Mouse (Mus musculus) heart, adult 2 months (tissue): ENCODE data around the gene Pkd1l3. TPM values are rescaled to one million over a fixed set of nuclear protein-coding genes. Genes with fewer than 3 reads are reported as not detected.

Source experiments
- DNase-seq, 2 experiments: peaks; one replicate each; pipeline ENCODE4 v3.0.0; 2021
- H3K27ac ChIP-seq: fragments of 200-600 bp; 2 replicates; pipeline ENCODE4 v1.8.1; 2022
- H3K27me3 ChIP-seq: fragments of 200-500 bp; 2 replicates; pipeline ENCODE4 v1.6.1; 2012; ENCODE audit warnings: mild to moderate bottlenecking, low read length, inconsistent platforms, mixed read lengths; ENCODE audit not compliant: control insufficient read depth, insufficient read depth
- H3K36me3 ChIP-seq: fragments of 200-500 bp; 2 replicates; pipeline ENCODE4 v1.6.1; 2012; ENCODE audit warnings: low read length, inconsistent platforms; ENCODE audit not compliant: control insufficient read depth, insufficient read depth
- H3K4me1 ChIP-seq: fragments of 200-500 bp; 2 replicates; pipeline ENCODE4 v1.6.1; 2011; ENCODE audit warnings: low read length; ENCODE audit not compliant: control insufficient read depth, insufficient read depth
- H3K4me3 ChIP-seq: fragments of 200-600 bp; 2 replicates; pipeline ENCODE4 v1.8.1; 2022
- H3K79me2 ChIP-seq: fragments of 200-500 bp; replicated peaks from 2 replicates; pipeline ENCODE4 v1.6.1; 2012; ENCODE audit warnings: mild to moderate bottlenecking, inconsistent platforms, low read length, moderate library complexity, mixed read lengths; ENCODE audit not compliant: control insufficient read depth, insufficient read depth
- H3K9ac ChIP-seq: fragments of 200-500 bp; 2 replicates; pipeline ENCODE4 v1.6.1; 2012; ENCODE audit warnings: low read depth, mild to moderate bottlenecking, control low read depth, inconsistent platforms, low read length, mixed read lengths
- CTCF ChIP-seq: fragments of 200-600 bp; IDR thresholded peaks from 2 replicates; pipeline ENCODE4 v1.8.1; 2022; ENCODE audit warnings: antibody characterized with exemption, mild to moderate bottlenecking, moderate library complexity
- EP300 ChIP-seq: fragments of 200-500 bp; IDR thresholded peaks from 2 replicates; pipeline ENCODE4 v1.6.1; 2011; ENCODE audit warnings: low read depth, low read length, control low read depth; ENCODE audit not compliant: insufficient read depth
- POLR2A ChIP-seq: fragments of 200-500 bp; IDR thresholded peaks from 2 replicates; pipeline ENCODE4 v1.6.1; 2011; ENCODE audit warnings: mild to moderate bottlenecking, low read depth, low read length, control low read depth; ENCODE audit not compliant: insufficient read depth
- WGBS: fragments of 180-500 bp; shearing (Covaris S2); methylation state at CpG from one replicate; pipeline ENCODE4 v1.1.7; 2018; 5-methylcytosine and 5-hydroxymethylcytosine counted together
- intact Hi-C: fragments of 180-260 bp; cut with DNase I; formaldehyde crosslinking; loops from one replicate; pipeline ENCODE4 v1.15.1; 2025
- polyA plus RNA-seq: library from polyadenylated mRNA; depleted of rRNA; stranded (reverse); fragments of >200 nt; gene quantifications from 2 replicates; pipeline ENCODE4 v1.2.3, GENCODE M21; 2012
- total RNA-seq, 2 experiments: library from RNA; stranded (reverse); gene quantifications; 2 replicates each; pipeline ENCODE4 v1.2.3; 2021

The Pkd1l3 gene
- total and polyA plus RNA-seq, 3 experiments, result 0.08 to 0.14 TPM; not detected in 1

DNA sequence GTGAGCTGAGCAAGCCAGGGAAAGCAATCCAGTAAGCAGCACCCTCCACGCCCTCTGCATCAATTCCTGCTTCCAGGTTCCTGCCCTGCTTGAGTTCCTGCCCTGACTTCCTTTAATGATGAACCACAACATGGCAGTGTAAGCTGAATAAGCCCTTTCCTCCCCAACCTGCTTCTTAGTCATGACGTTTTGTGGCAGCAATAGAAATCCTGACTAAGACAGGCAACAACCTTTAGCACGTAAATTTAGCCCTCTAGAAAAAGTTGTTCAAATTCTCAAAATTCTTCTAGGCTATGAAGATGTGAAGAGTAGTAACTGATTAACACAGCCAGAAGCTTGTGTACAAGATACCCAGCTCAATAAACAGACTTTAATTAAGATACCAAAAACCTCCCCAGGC, 67.2 kb downstream of the Pkd1l3 start:
- no peak overlapping the region for H3K4me3 ChIP-seq
- peaks cover 13% of the 10 kb centered on the region for H3K36me3 ChIP-seq
- no peak for TF ChIP-seq CTCF
- TF ChIP-seq POLR2A, result no peak
- TF ChIP-seq EP300, result no peak
- peaks cover 3% of the 10 kb centered on the region for H3K4me1 ChIP-seq
- no peak overlapping the region for H3K27ac ChIP-seq
- no peak for DNase-seq
- intact Hi-C loops, result no loop called here
- H3K79me2 ChIP-seq, result peaks cover 6% of the 10 kb centered on the region
- H3K9ac ChIP-seq, result no peak overlapping the region
- no peaks in the 10 kb centered on the region for H3K27me3 ChIP-seq
- 76% methylated on average over 3 of the region's 3 CpGs for WGBS

- intact Hi-C loops, result no loop called here
- peaks cover 8% of the 10 kb centered on the region for H3K79me2 ChIP-seq
- no peak for TF ChIP-seq CTCF
- no peak for TF ChIP-seq EP300
- TF ChIP-seq POLR2A, result no peak
- H3K27me3 ChIP-seq, result no peaks in the 10 kb centered on the region
- no peak overlapping the region for H3K27ac ChIP-seq
- H3K9ac ChIP-seq, result no peak overlapping the region
- H3K4me3 ChIP-seq, result no peak overlapping the region
- H3K36me3 ChIP-seq, result peaks cover 12% of the 10 kb centered on the region
- peaks cover 5% of the 10 kb centered on the region for H3K4me1 ChIP-seq
- 92% methylated on average over 5 of the region's 5 CpGs for WGBS
- DNase-seq, result no peak
Observed at GRCm38 (mm10) chr8:109682120-109682519, 67.8 kb downstream of the Pkd1l3 start.

GRCm38 (mm10) chr8:109687248-109687647, 72.9 kb downstream of the Pkd1l3 start:
- Histone ChIP-seq H3K4me3 (no peak overlapping the region), H3K36me3 (peaks cover 6% of the 10 kb centered on the region), H3K27ac (no peak overlapping the region), H3K79me2 (peaks cover 11% of the 10 kb centered on the region), H3K27me3 (no peaks in the 10 kb centered on the region), H3K4me1 (peaks cover 12% of the 10 kb centered on the region), H3K9ac (no peak overlapping the region)
- intact Hi-C loops, result no loop called here
- 86% methylated on average over 5 of the region's 5 CpGs for WGBS
- peak in 1 of 2 experiments; percentile 14 for DNase-seq
- TF ChIP-seq CTCF (no peak), EP300 (no peak), POLR2A (no peak)

- TF ChIP-seq CTCF, result peak; percentile 43
- TF ChIP-seq EP300, result no peak
- peaks cover 9% of the 10 kb centered on the region for H3K4me1 ChIP-seq
- peak in 1 of 2 experiments; percentile 6 for DNase-seq
- H3K79me2 ChIP-seq, result peaks cover 9% of the 10 kb centered on the region
- peaks cover 2% of the 10 kb centered on the region; the same call in 1 of the 2 replicates for H3K36me3 ChIP-seq
- intact Hi-C loops, result loop anchor here (5.0 kb wide), 2 partner anchors 84 to 176 kb away; partner anchors contain the start of genes Dhodh and Phlpp2
- 39% methylated on average over 5 of the region's 5 CpGs for WGBS
- no peaks in the 10 kb centered on the region for H3K27me3 ChIP-seq
- H3K27ac ChIP-seq, result no peak overlapping the region
- H3K9ac ChIP-seq, result no peak overlapping the region
- peak overlapping the region; percentile 89 for H3K4me3 ChIP-seq
Observed at GRCm38 (mm10) chr8:109691769-109692168, 77.5 kb downstream of the Pkd1l3 start.

DNA sequence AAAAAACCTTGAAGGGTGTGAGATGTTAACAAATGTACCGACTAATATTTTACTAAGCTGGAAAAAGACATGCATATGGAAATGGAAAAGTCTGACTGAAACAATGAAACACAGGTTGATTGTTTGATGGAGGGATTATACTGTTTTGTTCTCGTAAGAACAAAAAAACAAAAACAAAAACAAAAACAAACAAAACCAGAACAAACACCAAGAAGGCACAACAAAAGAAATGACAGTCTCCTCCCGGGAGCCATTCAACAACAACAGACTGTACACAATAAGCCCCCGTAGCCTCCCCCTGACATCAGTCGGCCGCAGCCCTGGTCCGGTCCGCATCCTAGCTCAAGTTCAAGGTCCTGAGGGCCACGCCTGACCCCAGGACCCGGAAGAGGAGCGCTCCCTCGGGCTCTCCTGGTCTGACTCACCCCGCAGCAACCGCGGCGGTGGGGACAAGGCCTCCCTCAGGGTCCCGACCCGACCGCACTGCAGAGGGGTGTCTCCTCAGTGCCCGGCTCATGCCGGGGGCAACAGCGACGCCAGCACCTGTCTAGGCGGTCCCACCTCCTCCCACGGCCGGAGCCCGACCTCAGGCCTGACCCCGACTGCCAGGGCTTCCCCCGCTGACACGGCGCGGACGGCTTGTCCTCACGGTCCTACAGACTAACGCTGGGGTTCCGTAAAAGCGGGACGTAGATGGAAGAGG, 78.3 kb downstream of the Pkd1l3 start:
- Histone ChIP-seq H3K4me3 (peak overlapping the region; percentile 89), H3K79me2 (peaks cover 6% of the 10 kb centered on the region), H3K27me3 (no peaks in the 10 kb centered on the region), H3K27ac (peak overlapping the region; percentile 95), H3K9ac (peak overlapping the region; percentile 93), H3K4me1 (peaks cover 7% of the 10 kb centered on the region), H3K36me3 (peaks cover 2% of the 10 kb centered on the region; the same call in 1 of the 2 replicates)
- under 1% methylated on average over 38 of the region's 38 CpGs for whole genome bisulfite sequencing
- no peak for DNase-seq
- TF ChIP-seq POLR2A, result no peak
- no peak for TF ChIP-seq CTCF
- no peak for TF ChIP-seq EP300
- intact Hi-C loops, result loop anchor here (1.0 to 5.0 kb wide), 4 partner anchors 13 to 175 kb away; partner anchors contain the start of genes Ap1g1, Dhodh, Phlpp2 and Zfp821

GRCm38 (mm10) chr8:109693146-109693900, 79.0 kb downstream of the Pkd1l3 start, which contains the start of gene Ist1:
TSS of gene Ist1 (minus strand) at chr8:109693260.
- Histone ChIP-seq H3K36me3 (peaks cover 2% of the 10 kb centered on the region; the same call in 1 of the 2 replicates), H3K4me1 (peaks cover 7% of the 10 kb centered on the region), H3K27me3 (no peaks in the 10 kb centered on the region), H3K27ac (peak within 1 kb of the TSS; percentile 95), H3K9ac (peak within 1 kb of the TSS; percentile 93), H3K4me3 (peak within 1 kb of the TSS; percentile 89), H3K79me2 (peaks cover 4% of the 10 kb centered on the region)
- TF ChIP-seq CTCF (no peak), POLR2A (peak; percentile 95), EP300 (peak; percentile 98)
- WGBS, result under 1% methylated on average over 57 of the region's 57 CpGs
- peak; percentile 98 for DNase-seq
- intact Hi-C loops, result loop anchor here (1.0 to 5.0 kb wide), 4 partner anchors 12 to 174 kb away; partner anchors contain the start of genes Ap1g1, Dhodh, Phlpp2 and Zfp821
